Mouse (Mus musculus) midbrain, embryonic 13.5 days (tissue): ENCODE measurements at regions not wholly inside any gene's neighbourhood (a gene's known extent, or its start where the extent isn't known, plus 50 kb on each side); places are given as distances from the start of the nearest gene placed in this dataset.

ENCODE experiments used
- ATAC-seq: fragments of 200-750 bp; cut with Nextera tagmentation; 2 replicates; pipeline ENCODE4 v1.8.0; 2017; ENCODE audit warnings: mild to moderate bottlenecking, moderate TSS enrichment, moderate library complexity
- H3K27ac ChIP-seq: fragments of 300-500 bp; sonication (generic); 2 replicates; pipeline ENCODE4 v1.5.1; 2015; ENCODE audit warnings: inconsistent platforms, mild to moderate bottlenecking, moderate library complexity
- H3K27me3 ChIP-seq: fragments of 300-500 bp; sonication (generic); 2 replicates; pipeline ENCODE4 v1.6.1; 2015; ENCODE audit warnings: mild to moderate bottlenecking, inconsistent platforms
- H3K36me3 ChIP-seq: fragments of 300-500 bp; sonication (generic); 2 replicates; pipeline ENCODE4 v1.6.1; 2015; ENCODE audit warnings: mild to moderate bottlenecking, inconsistent platforms
- H3K4me1 ChIP-seq: fragments of 300-500 bp; sonication (generic); replicated peaks from 2 replicates; pipeline ENCODE4 v1.6.1; 2015; ENCODE audit warnings: inconsistent platforms
- H3K4me2 ChIP-seq: fragments of 300-500 bp; sonication (generic); replicated peaks from 2 replicates; pipeline ENCODE4 v1.6.1; 2015; ENCODE audit warnings: moderate library complexity, mild to moderate bottlenecking, inconsistent platforms
- H3K4me3 ChIP-seq: fragments of 300-500 bp; sonication (generic); replicated peaks from 2 replicates; pipeline ENCODE4 v1.5.1; 2015; ENCODE audit warnings: mild to moderate bottlenecking, inconsistent platforms
- H3K9ac ChIP-seq: fragments of 300-500 bp; sonication (generic); replicated peaks from 2 replicates; pipeline ENCODE4 v1.6.1; 2015; ENCODE audit warnings: mild to moderate bottlenecking, inconsistent platforms
- H3K9me3 ChIP-seq: fragments of 300-500 bp; sonication (generic); 2 replicates; pipeline ENCODE4 v1.6.1; 2016; ENCODE audit warnings: mild to moderate bottlenecking, inconsistent platforms
- WGBS: fragments of 180-500 bp; shearing (Covaris S2); methylation state at CpG from one replicate; pipeline ENCODE4 v1.1.7; 2015; 5-methylcytosine and 5-hydroxymethylcytosine counted together

- WGBS = 88% methylated on average over 9 of the region's 9 CpGs
- no peak for ATAC-seq
- H3K27ac ChIP-seq = no peak overlapping the region
- no peak overlapping the region for H3K4me2 ChIP-seq
- H3K9me3 ChIP-seq = no peaks in the 10 kb centered on the region
- H3K4me3 ChIP-seq = no peak overlapping the region
- H3K9ac ChIP-seq = no peak overlapping the region
- H3K36me3 ChIP-seq = no peaks in the 10 kb centered on the region
- no peaks in the 10 kb centered on the region for H3K27me3 ChIP-seq
- no peaks in the 10 kb centered on the region for H3K4me1 ChIP-seq
These were observed 84.5 kb upstream of the Bmp2 start for GRCm38 (mm10) chr2:133467170-133468168.

DNA sequence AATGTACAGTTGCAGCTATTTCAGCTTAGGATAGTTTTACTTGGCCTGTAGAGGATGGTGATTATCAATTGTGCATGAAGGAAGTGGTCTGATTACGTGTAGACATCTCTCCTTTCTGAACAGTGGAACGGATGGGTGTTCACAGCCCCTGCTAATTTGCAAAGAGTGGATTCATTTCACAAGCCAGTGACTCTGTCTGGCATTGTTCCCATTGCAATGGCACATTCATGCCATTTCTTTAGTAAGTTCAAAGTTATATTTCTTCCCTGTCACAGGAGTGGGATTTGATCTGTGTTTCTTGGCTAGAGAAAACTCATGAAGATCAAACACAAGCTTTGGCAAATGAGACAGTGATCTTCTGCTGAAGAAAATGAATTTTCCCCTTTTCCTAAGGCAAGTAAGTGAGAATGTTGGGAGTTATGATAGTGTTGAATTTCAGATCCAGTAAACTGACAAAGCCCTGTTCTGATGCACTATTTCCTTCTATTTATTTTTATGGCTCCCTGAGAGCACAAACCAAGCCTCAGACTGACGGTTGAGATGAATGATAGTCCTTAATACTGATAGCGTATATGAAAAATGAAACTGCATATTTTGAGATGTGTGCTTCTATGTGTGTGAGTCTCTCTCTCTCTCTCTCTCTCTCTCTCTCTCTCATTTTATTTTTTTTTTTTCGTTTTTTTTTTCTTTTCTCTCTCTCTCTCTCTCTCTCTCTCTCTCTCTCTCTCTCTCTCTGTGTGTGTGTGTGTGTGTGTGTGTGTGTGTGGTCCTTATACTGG, 78.8 kb upstream of the Bmp2 start:
- Histone ChIP-seq H3K27ac (no peak overlapping the region), H3K9ac (no peak overlapping the region), H3K4me3 (no peak overlapping the region), H3K4me1 (no peaks in the 10 kb centered on the region), H3K27me3 (no peaks in the 10 kb centered on the region), H3K9me3 (no peaks in the 10 kb centered on the region), H3K36me3 (no peaks in the 10 kb centered on the region), H3K4me2 (no peak overlapping the region)
- 71% methylated on average over 5 of the region's 5 CpGs for WGBS
- no peak for ATAC-seq

DNA sequence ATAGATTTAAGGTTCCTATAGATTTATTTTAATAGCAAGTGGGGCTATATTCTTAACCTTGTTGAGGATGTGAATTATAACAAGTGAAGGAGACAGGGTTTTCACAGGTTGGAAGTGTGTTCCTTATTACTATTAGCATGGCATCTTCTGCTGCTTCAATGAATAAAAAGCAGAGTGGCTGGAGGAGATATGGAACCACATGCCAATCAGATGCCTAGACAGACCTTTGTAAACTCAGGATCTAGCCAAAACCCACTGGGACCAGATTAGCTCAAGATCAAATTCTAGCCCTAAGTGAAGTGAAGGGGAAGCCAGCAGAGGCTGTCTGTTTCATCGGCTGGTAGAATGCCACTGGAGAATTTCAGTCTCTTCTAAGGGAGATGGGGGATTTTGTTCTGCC, 77.8 kb upstream of the Bmp2 start:
- Histone ChIP-seq H3K9ac (no peak overlapping the region), H3K4me3 (no peak overlapping the region), H3K27me3 (no peaks in the 10 kb centered on the region), H3K4me1 (no peaks in the 10 kb centered on the region), H3K27ac (no peak overlapping the region), H3K36me3 (no peaks in the 10 kb centered on the region), H3K9me3 (no peaks in the 10 kb centered on the region), H3K4me2 (no peak overlapping the region)
- ATAC-seq = no peak
- 75% methylated on average over 1 of the region's 1 CpGs for WGBS

DNA sequence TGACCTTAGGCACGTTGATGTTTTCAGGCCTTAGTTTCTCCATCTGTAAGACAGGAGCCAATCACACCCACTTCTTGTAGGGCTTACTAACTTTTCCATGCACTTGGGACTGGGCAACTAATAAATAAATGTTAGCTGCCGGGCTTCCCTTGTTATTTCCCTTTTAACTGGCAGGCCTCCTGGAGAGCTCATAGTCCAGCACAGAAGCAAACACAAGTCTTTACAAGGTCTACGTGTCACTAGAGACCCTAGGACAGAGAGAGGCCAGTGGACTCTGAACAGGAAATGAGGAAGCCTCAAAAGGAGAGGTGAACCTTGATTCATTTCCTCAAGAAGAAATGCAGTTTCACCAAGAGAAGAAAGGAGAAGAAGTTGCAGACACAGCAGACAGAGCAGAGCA, 71.1 kb upstream of the Bmp2 start:
- ATAC-seq = no peak
- no peaks in the 10 kb centered on the region for H3K9me3 ChIP-seq
- H3K36me3 ChIP-seq = no peaks in the 10 kb centered on the region
- no peak overlapping the region for H3K4me2 ChIP-seq
- no peak overlapping the region for H3K9ac ChIP-seq
- no peaks in the 10 kb centered on the region for H3K4me1 ChIP-seq
- no peak overlapping the region for H3K4me3 ChIP-seq
- H3K27ac ChIP-seq = no peak overlapping the region
- no peaks in the 10 kb centered on the region for H3K27me3 ChIP-seq
- WGBS = 84% methylated on average over 3 of the region's 3 CpGs

DNA sequence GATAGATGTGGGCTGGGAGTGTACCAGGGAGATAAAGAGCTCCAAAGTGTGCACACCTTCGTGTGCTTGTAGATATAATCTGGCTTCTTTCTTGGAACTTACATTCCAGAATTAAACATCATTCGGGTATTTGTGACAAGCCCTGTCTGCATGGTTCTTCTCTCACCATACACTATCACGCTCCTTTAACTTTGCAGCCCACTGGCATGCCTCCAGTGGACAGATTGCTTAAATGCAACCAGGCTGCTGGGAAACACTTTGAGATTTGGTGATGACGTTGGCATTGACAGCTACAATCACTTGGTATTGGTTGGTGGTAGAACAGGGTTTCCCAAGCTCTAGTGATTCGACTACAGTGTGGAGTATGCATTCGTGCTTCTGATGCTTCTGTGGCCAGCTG, 70.7 kb upstream of the Bmp2 start:
- Histone ChIP-seq H3K27me3 (no peaks in the 10 kb centered on the region), H3K4me2 (no peak overlapping the region), H3K4me1 (no peaks in the 10 kb centered on the region), H3K9ac (no peak overlapping the region), H3K9me3 (no peaks in the 10 kb centered on the region), H3K36me3 (no peaks in the 10 kb centered on the region), H3K27ac (no peak overlapping the region), H3K4me3 (no peak overlapping the region)
- no peak for ATAC-seq
- 86% methylated on average over 6 of the region's 6 CpGs for WGBS

GRCm38 (mm10) chr2:133481785-133482184, 70.2 kb upstream of the Bmp2 start:
- no peaks in the 10 kb centered on the region for H3K9me3 ChIP-seq
- no peak overlapping the region for H3K4me2 ChIP-seq
- no peak overlapping the region for H3K9ac ChIP-seq
- H3K27me3 ChIP-seq = no peaks in the 10 kb centered on the region
- no peak overlapping the region for H3K4me3 ChIP-seq
- ATAC-seq = no peak
- no peaks in the 10 kb centered on the region for H3K36me3 ChIP-seq
- H3K4me1 ChIP-seq = no peaks in the 10 kb centered on the region
- WGBS = 88% methylated on average over 3 of the region's 3 CpGs
- no peak overlapping the region for H3K27ac ChIP-seq

DNA sequence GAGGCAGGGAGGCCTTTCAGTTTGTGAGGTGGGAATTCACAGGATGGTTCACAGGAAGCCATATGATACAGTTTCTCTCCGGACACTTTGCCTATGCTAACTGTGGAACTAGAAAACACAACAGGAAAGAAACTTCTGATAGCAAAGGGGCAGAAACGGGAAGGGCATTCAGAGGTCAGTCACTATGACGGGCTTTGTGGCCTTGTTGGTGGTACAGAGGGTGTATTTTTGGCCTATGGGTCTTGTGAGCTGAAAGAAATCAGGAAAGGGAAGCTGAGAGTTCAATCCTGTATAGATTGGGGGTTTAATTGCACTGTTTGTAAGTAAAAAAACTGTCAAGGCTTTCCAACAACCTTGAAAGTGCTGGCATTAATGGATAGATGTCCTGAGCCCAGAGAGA, 56.5 kb upstream of the Bmp2 start:
- no peaks in the 10 kb centered on the region for H3K27me3 ChIP-seq
- H3K4me3 ChIP-seq = no peak overlapping the region
- no peak overlapping the region for H3K9ac ChIP-seq
- H3K4me1 ChIP-seq = no peaks in the 10 kb centered on the region
- no peak overlapping the region for H3K27ac ChIP-seq
- H3K9me3 ChIP-seq = no peaks in the 10 kb centered on the region
- ATAC-seq = no peak
- no peaks in the 10 kb centered on the region for H3K36me3 ChIP-seq
- no peak overlapping the region for H3K4me2 ChIP-seq
- WGBS = 83% methylated on average over 3 of the region's 3 CpGs

DNA sequence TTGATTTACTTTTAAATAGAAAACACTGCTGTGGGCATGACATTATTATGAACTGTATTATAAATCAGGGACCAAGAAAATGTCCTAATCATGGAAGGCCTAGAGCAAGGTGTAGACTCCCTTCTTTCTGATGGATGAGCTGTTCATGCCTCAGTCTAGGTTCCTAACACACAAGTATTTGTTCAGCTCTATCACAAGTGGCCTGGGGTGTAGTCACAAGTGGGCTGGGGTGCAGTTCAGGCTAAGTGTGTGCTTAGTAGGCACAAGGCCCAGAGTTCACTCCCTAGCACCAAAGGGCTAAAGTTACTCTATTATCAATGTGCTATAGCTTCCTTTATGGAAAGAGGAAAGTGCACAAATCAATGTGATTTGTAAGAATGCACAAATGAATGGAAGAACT, 55.6 kb upstream of the Bmp2 start:
- Histone ChIP-seq H3K9me3 (no peaks in the 10 kb centered on the region), H3K27ac (no peak overlapping the region), H3K9ac (no peak overlapping the region), H3K4me1 (no peaks in the 10 kb centered on the region), H3K36me3 (no peaks in the 10 kb centered on the region), H3K4me3 (no peak overlapping the region), H3K27me3 (no peaks in the 10 kb centered on the region), H3K4me2 (no peak overlapping the region)
- no peak for ATAC-seq

GRCm38 (mm10) chr2:133497071-133497470, 54.9 kb upstream of the Bmp2 start:
- H3K9ac ChIP-seq = no peak overlapping the region
- no peaks in the 10 kb centered on the region for H3K27me3 ChIP-seq
- WGBS = 86% methylated on average over 4 of the region's 4 CpGs
- H3K9me3 ChIP-seq = no peaks in the 10 kb centered on the region
- H3K4me2 ChIP-seq = no peak overlapping the region
- no peaks in the 10 kb centered on the region for H3K36me3 ChIP-seq
- no peak overlapping the region for H3K27ac ChIP-seq
- no peak for ATAC-seq
- H3K4me3 ChIP-seq = no peak overlapping the region
- H3K4me1 ChIP-seq = no peaks in the 10 kb centered on the region

GRCm38 (mm10) chr2:133497541-133498185, 54.3 kb upstream of the Bmp2 start:
- no peak for ATAC-seq
- H3K9me3 ChIP-seq = no peaks in the 10 kb centered on the region
- no peaks in the 10 kb centered on the region for H3K27me3 ChIP-seq
- no peak overlapping the region for H3K4me2 ChIP-seq
- H3K4me3 ChIP-seq = no peak overlapping the region
- no peak overlapping the region for H3K27ac ChIP-seq
- no peak overlapping the region for H3K9ac ChIP-seq
- no peaks in the 10 kb centered on the region for H3K36me3 ChIP-seq
- no peaks in the 10 kb centered on the region for H3K4me1 ChIP-seq
- 92% methylated on average over 8 of the region's 8 CpGs for WGBS

GRCm38 (mm10) chr2:133498186-133498571, 53.8 kb upstream of the Bmp2 start:
- no peak overlapping the region for H3K4me2 ChIP-seq
- WGBS = 96% methylated on average over 2 of the region's 2 CpGs
- no peaks in the 10 kb centered on the region for H3K27me3 ChIP-seq
- H3K9ac ChIP-seq = no peak overlapping the region
- H3K4me1 ChIP-seq = no peaks in the 10 kb centered on the region
- no peak for ATAC-seq
- H3K9me3 ChIP-seq = no peaks in the 10 kb centered on the region
- H3K4me3 ChIP-seq = no peak overlapping the region
- H3K27ac ChIP-seq = no peak overlapping the region
- H3K36me3 ChIP-seq = no peaks in the 10 kb centered on the region

- Histone ChIP-seq H3K9me3 (no peaks in the 10 kb centered on the region), H3K9ac (no peak overlapping the region), H3K36me3 (no peaks in the 10 kb centered on the region), H3K27ac (no peak overlapping the region), H3K27me3 (no peaks in the 10 kb centered on the region), H3K4me3 (no peak overlapping the region), H3K4me1 (no peaks in the 10 kb centered on the region), H3K4me2 (no peak overlapping the region)
- WGBS = 81% methylated on average over 3 of the region's 3 CpGs
- ATAC-seq = no peak
These were observed 53.2 kb upstream of the Bmp2 start for GRCm38 (mm10) chr2:133498717-133499143.
